Mouse (Mus musculus) lung, postnatal 0 days (tissue): ENCODE data around the gene Prkcb.

Experiments
- CTCF ChIP-seq: IDR thresholded peaks from 2 replicates; pipeline ENCODE4 v1.5.1; 2016; ENCODE audit warnings: antibody characterized with exemption, mild to moderate bottlenecking
- EP300 ChIP-seq: IDR thresholded peaks from 2 replicates; pipeline ENCODE4 v1.6.1; 2016; ENCODE audit warnings: antibody characterized with exemption, mild to moderate bottlenecking, control low read depth

DNA sequence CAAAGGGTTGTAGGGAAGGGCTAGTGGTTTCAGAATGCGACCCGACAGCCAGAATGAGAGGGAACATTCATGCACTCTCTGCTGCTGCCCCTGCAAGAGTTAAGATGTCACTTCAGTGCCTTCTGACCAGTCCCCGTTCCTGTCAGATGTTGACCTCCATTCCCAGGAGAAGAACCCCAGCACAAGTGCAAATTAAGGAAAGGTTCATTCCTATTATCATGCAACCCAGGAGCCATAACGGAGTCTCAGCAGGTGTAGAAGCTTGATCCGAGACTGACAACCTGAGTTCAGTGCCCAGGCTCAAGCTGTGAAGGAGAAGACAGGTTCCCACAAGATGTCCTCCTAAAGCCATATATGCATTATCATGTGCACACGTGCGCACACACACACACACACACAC, 280.2 kb downstream of the Prkcb start:
- TF ChIP-seq EP300 (no peak), CTCF (no peak)
